Mouse (Mus musculus) cerebellum, postnatal 4 days (tissue): ENCODE data around the gene Prss23.
A peak's percentile ranks its signal among the peaks of the same experiment; 100 is the strongest.

Experiments used
- DNase-seq, 2 experiments: peaks; one replicate each; pipeline ENCODE4 v3.0.0; 2022; ENCODE audit warnings: low spot score in 2 of 2, mixed read lengths in 1 of 2

The Prss23 gene

GRCm38 (mm10) chr7:89508672-89509071 is 18.3 kb downstream of the Prss23 start:
- DNase-seq: no peak

- DNase-seq: peak in 1 of 2 experiments; percentile 54
Measured at GRCm38 (mm10) chr7:89499516-89500307, 27.3 kb downstream of the Prss23 start.

- DNase-seq: no peak
Measured at GRCm38 (mm10) chr7:89483769-89484568, 43.0 kb downstream of the Prss23 start.

- no peak for DNase-seq
Measured at GRCm38 (mm10) chr7:89481723-89482122, 45.3 kb downstream of the Prss23 start.

GRCm38 (mm10) chr7:89478490-89478889 is 48.5 kb downstream of the Prss23 start:
- no peak for DNase-seq

- peak in 1 of 2 experiments; percentile 13 for DNase-seq
Measured at GRCm38 (mm10) chr7:89477294-89477999, 49.5 kb downstream of the Prss23 start.

GRCm38 (mm10) chr7:89473442-89473841 is 53.5 kb downstream of the Prss23 start:
- peak in 1 of 2 experiments; percentile 16 for DNase-seq

GRCm38 (mm10) chr7:89463775-89464592 is 63.0 kb downstream of the Prss23 start:
- no peak for DNase-seq

- DNase-seq: no peak
Measured at GRCm38 (mm10) chr7:89463246-89463645, 63.7 kb downstream of the Prss23 start.

GRCm38 (mm10) chr7:89462646-89463207 is 64.3 kb downstream of the Prss23 start:
- DNase-seq: no peak

GRCm38 (mm10) chr7:89461351-89461750 is 65.6 kb downstream of the Prss23 start:
- DNase-seq: no peak

GRCm38 (mm10) chr7:89460911-89461310 is 66.1 kb downstream of the Prss23 start:
- DNase-seq: no peak

- DNase-seq: no peak
Measured at GRCm38 (mm10) chr7:89459691-89460090, 67.3 kb downstream of the Prss23 start.
